Mouse (Mus musculus): ENCODE data around the gene Fam3c. TPM values are rescaled to one million over a fixed set of nuclear protein-coding genes. Genes with fewer than 3 reads are reported as not detected.

Gene Fam3c
- polyA plus RNA-seq, 1 experiment from 2014 or later, result 18.5 TPM

GRCm38 (mm10) chr6:22330169-22330960 lies 25.7 kb downstream of the Fam3c start:
- Histone ChIP-seq H3K27ac (ENCODE audit: low read length) (no peak overlapping the region), H3K9ac (ENCODE audit: low read depth, low read length) (no peak overlapping the region), H3K4me3 (ENCODE audit: low read depth, low read length) (no peak overlapping the region), H3K4me2 (ENCODE audit: low read depth, low read length) (no peak overlapping the region), H3K36me3 (ENCODE audit: control insufficient read depth, insufficient read depth) (no peaks in the 10 kb centered on the region; the same call in 1 of the 2 replicates), H3K4me1 (ENCODE audit: control insufficient read depth, low read depth, low read length) (no peaks in the 10 kb centered on the region), H3K9me3 (replicated peaks; ENCODE audit: control insufficient read depth, low read length) (no peaks in the 10 kb centered on the region), H3K27me3 (ENCODE audit: control insufficient read depth, insufficient read depth, low read depth, low read length) (no peaks in the 10 kb centered on the region)
- ATAC-seq (ENCODE audit: low read depth), result no peak
- 73% methylated on average over 13 of the region's 13 CpGs for WGBS (ENCODE audit: insufficient replicate concordance)

GRCm38 (mm10) chr6:22327931-22328330 lies 28.1 kb downstream of the Fam3c start:
- 70% methylated on average over 8 of the region's 8 CpGs for WGBS (ENCODE audit: insufficient replicate concordance)
- Histone ChIP-seq H3K4me3 (ENCODE audit: low read depth, low read length) (no peak overlapping the region), H3K27me3 (ENCODE audit: control insufficient read depth, insufficient read depth, low read depth, low read length) (no peaks in the 10 kb centered on the region), H3K9me3 (replicated peaks; ENCODE audit: control insufficient read depth, low read length) (no peaks in the 10 kb centered on the region), H3K4me2 (ENCODE audit: low read depth, low read length) (no peak overlapping the region), H3K9ac (ENCODE audit: low read depth, low read length) (no peak overlapping the region), H3K36me3 (ENCODE audit: control insufficient read depth, insufficient read depth) (no peaks in the 10 kb centered on the region; the same call in 1 of the 2 replicates), H3K4me1 (ENCODE audit: control insufficient read depth, low read depth, low read length) (no peaks in the 10 kb centered on the region), H3K27ac (ENCODE audit: low read length) (no peak overlapping the region; the same call in 1 of the 2 replicates)
- ATAC-seq (ENCODE audit: low read depth), result no peak

DNA sequence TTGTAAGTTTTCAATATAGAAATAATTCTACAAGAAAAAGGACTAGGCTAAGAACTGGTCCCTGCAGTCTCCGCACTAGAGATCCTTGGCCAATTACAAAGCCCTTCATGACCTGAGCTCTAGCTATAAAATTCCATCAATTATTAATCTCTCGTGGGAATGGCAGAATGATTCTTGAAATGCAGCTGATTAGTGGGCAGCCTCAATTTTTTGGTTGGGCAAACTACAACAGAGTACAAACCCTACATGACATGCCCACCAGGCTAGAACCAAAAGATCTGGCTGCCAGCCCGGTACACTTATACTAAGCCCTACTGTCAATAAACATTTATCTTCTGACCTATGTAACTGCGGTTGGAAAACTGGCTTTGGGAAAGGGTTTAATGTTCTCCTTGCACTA lies 29.0 kb downstream of the Fam3c start:
- no peak overlapping the region for H3K9ac ChIP-seq (ENCODE audit: low read depth, low read length)
- H3K27me3 ChIP-seq (ENCODE audit: control insufficient read depth, insufficient read depth, low read depth, low read length), result no peaks in the 10 kb centered on the region
- ATAC-seq (ENCODE audit: low read depth), result peak; percentile 64
- WGBS (ENCODE audit: insufficient replicate concordance), result 67% methylated on average over 4 of the region's 4 CpGs
- no peaks in the 10 kb centered on the region for H3K4me1 ChIP-seq (ENCODE audit: control insufficient read depth, low read depth, low read length)
- no peak overlapping the region for H3K4me2 ChIP-seq (ENCODE audit: low read depth, low read length)
- H3K4me3 ChIP-seq (ENCODE audit: low read depth, low read length), result no peak overlapping the region
- no peaks in the 10 kb centered on the region; the same call in 1 of the 2 replicates for H3K36me3 ChIP-seq (ENCODE audit: control insufficient read depth, insufficient read depth)
- no peaks in the 10 kb centered on the region for H3K9me3 ChIP-seq (replicated peaks; ENCODE audit: control insufficient read depth, low read length)
- peak overlapping the region; percentile 39 for H3K27ac ChIP-seq (ENCODE audit: low read length)

- Histone ChIP-seq H3K27me3 (ENCODE audit: control insufficient read depth, insufficient read depth, low read depth, low read length) (no peaks in the 10 kb centered on the region), H3K27ac (ENCODE audit: low read length) (no peak overlapping the region), H3K4me3 (ENCODE audit: low read depth, low read length) (no peak overlapping the region), H3K9ac (ENCODE audit: low read depth, low read length) (no peak overlapping the region), H3K4me2 (ENCODE audit: low read depth, low read length) (no peak overlapping the region), H3K4me1 (ENCODE audit: control insufficient read depth, low read depth, low read length) (no peaks in the 10 kb centered on the region), H3K9me3 (replicated peaks; ENCODE audit: control insufficient read depth, low read length) (no peaks in the 10 kb centered on the region), H3K36me3 (ENCODE audit: control insufficient read depth, insufficient read depth) (no peaks in the 10 kb centered on the region; the same call in 1 of the 2 replicates)
- ATAC-seq (ENCODE audit: low read depth), result no peak
- WGBS (ENCODE audit: insufficient replicate concordance), result 64% methylated on average over 4 of the region's 4 CpGs
These were observed 29.8 kb downstream of the Fam3c start for GRCm38 (mm10) chr6:22326289-22326688.

GRCm38 (mm10) chr6:22325364-22326072 lies 30.5 kb downstream of the Fam3c start:
- Histone ChIP-seq H3K4me2 (ENCODE audit: low read depth, low read length) (no peak overlapping the region), H3K9me3 (replicated peaks; ENCODE audit: control insufficient read depth, low read length) (no peaks in the 10 kb centered on the region), H3K27ac (ENCODE audit: low read length) (no peak overlapping the region), H3K9ac (ENCODE audit: low read depth, low read length) (no peak overlapping the region), H3K4me1 (ENCODE audit: control insufficient read depth, low read depth, low read length) (no peaks in the 10 kb centered on the region), H3K36me3 (ENCODE audit: control insufficient read depth, insufficient read depth) (no peaks in the 10 kb centered on the region; the same call in 1 of the 2 replicates), H3K4me3 (ENCODE audit: low read depth, low read length) (no peak overlapping the region), H3K27me3 (ENCODE audit: control insufficient read depth, insufficient read depth, low read depth, low read length) (no peaks in the 10 kb centered on the region)
- ATAC-seq (ENCODE audit: low read depth), result peak; percentile 11; the same call in 1 of the 2 replicates
- 49% methylated on average over 13 of the region's 13 CpGs for WGBS (ENCODE audit: insufficient replicate concordance)

GRCm38 (mm10) chr6:22298059-22298458 lies 58.0 kb downstream of the Fam3c start:
- Histone ChIP-seq H3K9me3 (replicated peaks; ENCODE audit: control insufficient read depth, low read length) (no peaks in the 10 kb centered on the region), H3K27ac (ENCODE audit: low read length) (no peak overlapping the region), H3K36me3 (ENCODE audit: control insufficient read depth, insufficient read depth) (no peaks in the 10 kb centered on the region), H3K9ac (ENCODE audit: low read depth, low read length) (no peak overlapping the region), H3K4me2 (ENCODE audit: low read depth, low read length) (no peak overlapping the region), H3K4me3 (ENCODE audit: low read depth, low read length) (no peak overlapping the region), H3K4me1 (ENCODE audit: control insufficient read depth, low read depth, low read length) (no peaks in the 10 kb centered on the region), H3K27me3 (ENCODE audit: control insufficient read depth, insufficient read depth, low read depth, low read length) (no peaks in the 10 kb centered on the region)
- no peak for ATAC-seq (ENCODE audit: low read depth)
- 62% methylated on average over 14 of the region's 14 CpGs for WGBS (ENCODE audit: insufficient replicate concordance)

- H3K4me1 ChIP-seq (ENCODE audit: control insufficient read depth, low read depth, low read length), result no peaks in the 10 kb centered on the region
- no peak for ATAC-seq (ENCODE audit: low read depth)
- no peaks in the 10 kb centered on the region for H3K36me3 ChIP-seq (ENCODE audit: control insufficient read depth, insufficient read depth)
These were observed 59.0 kb downstream of the Fam3c start for GRCm38 (mm10) chr6:22297028-22297427.

DNA sequence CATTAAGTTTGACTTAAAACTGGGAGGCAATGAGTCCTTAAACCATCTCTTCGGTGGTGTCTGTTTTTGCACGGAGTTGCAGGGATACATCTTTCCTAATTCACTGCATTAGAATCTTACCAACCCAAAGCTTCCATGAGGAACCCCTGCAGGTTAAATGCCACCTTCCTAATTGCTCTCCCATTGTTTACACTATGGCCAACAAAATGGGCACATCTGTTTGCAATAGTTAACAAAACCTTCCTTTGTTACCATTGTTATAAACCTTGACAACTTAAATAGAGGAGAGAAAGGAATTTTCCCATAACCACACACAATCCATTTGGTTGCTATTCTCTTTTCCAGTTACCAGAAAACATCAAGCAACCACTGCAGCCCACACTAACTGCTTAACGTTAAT lies 62.1 kb downstream of the Fam3c start:
- Histone ChIP-seq H3K9ac (ENCODE audit: low read depth, low read length) (no peak overlapping the region), H3K4me2 (ENCODE audit: low read depth, low read length) (no peak overlapping the region), H3K4me1 (ENCODE audit: control insufficient read depth, low read depth, low read length) (no peaks in the 10 kb centered on the region; the same call in 1 of the 2 replicates), H3K4me3 (ENCODE audit: low read depth, low read length) (no peak overlapping the region), H3K9me3 (replicated peaks; ENCODE audit: control insufficient read depth, low read length) (no peaks in the 10 kb centered on the region), H3K36me3 (ENCODE audit: control insufficient read depth, insufficient read depth) (no peaks in the 10 kb centered on the region), H3K27ac (ENCODE audit: low read length) (no peak overlapping the region), H3K27me3 (ENCODE audit: control insufficient read depth, insufficient read depth, low read depth, low read length) (peaks cover 16% of the 10 kb centered on the region)
- 57% methylated on average over 3 of the region's 3 CpGs for WGBS (ENCODE audit: insufficient replicate concordance)
- no peak for ATAC-seq (ENCODE audit: low read depth)

More at GRCm38 (mm10) chr6:22297028-22297427, 59.0 kb downstream of the Fam3c start:
- Histone ChIP-seq H3K27ac (ENCODE audit: low read length) (no peak overlapping the region), H3K9ac (ENCODE audit: low read depth, low read length) (no peak overlapping the region), H3K27me3 (ENCODE audit: control insufficient read depth, insufficient read depth, low read depth, low read length) (no peaks in the 10 kb centered on the region), H3K4me3 (ENCODE audit: low read depth, low read length) (no peak overlapping the region), H3K9me3 (replicated peaks; ENCODE audit: control insufficient read depth, low read length) (no peaks in the 10 kb centered on the region), H3K4me2 (ENCODE audit: low read depth, low read length) (no peak overlapping the region)
- 68% methylated on average over 6 of the region's 6 CpGs for WGBS (ENCODE audit: insufficient replicate concordance)

- H3K4me2 ChIP-seq (ENCODE audit: low read depth, low read length), result no peak overlapping the region
- H3K4me1 ChIP-seq (ENCODE audit: control insufficient read depth, low read depth, low read length), result no peaks in the 10 kb centered on the region; the same call in none of the 2 replicates
- 32% methylated on average over 4 of the region's 4 CpGs for WGBS (ENCODE audit: insufficient replicate concordance)
- H3K4me3 ChIP-seq (ENCODE audit: low read depth, low read length), result no peak overlapping the region
- H3K36me3 ChIP-seq (ENCODE audit: control insufficient read depth, insufficient read depth), result no peaks in the 10 kb centered on the region
- no peak overlapping the region for H3K27ac ChIP-seq (ENCODE audit: low read length)
- peaks cover 34% of the 10 kb centered on the region for H3K27me3 ChIP-seq (ENCODE audit: control insufficient read depth, insufficient read depth, low read depth, low read length)
- no peak for ATAC-seq (ENCODE audit: low read depth)
- no peak overlapping the region for H3K9ac ChIP-seq (ENCODE audit: low read depth, low read length)
- no peaks in the 10 kb centered on the region for H3K9me3 ChIP-seq (replicated peaks; ENCODE audit: control insufficient read depth, low read length)
These were observed 64.0 kb downstream of the Fam3c start for GRCm38 (mm10) chr6:22292056-22292455.
